Mouse (Mus musculus): ENCODE measurements around the gene Csrnp2. TPM values are rescaled to one million over a fixed set of nuclear protein-coding genes. Genes with fewer than 3 reads are reported as not detected.
A peak's percentile ranks its signal among the peaks of the same experiment; 100 is the strongest.
"Not testable (repeated sequence)": the region's sequence is repeated elsewhere in the genome, so short reads cannot be mapped to it uniquely, and the experiment has no call there.

The Csrnp2 gene
- total RNA-seq (2021), result 1 to 10 TPM; 2.8 to 5.0 TPM

DNA sequence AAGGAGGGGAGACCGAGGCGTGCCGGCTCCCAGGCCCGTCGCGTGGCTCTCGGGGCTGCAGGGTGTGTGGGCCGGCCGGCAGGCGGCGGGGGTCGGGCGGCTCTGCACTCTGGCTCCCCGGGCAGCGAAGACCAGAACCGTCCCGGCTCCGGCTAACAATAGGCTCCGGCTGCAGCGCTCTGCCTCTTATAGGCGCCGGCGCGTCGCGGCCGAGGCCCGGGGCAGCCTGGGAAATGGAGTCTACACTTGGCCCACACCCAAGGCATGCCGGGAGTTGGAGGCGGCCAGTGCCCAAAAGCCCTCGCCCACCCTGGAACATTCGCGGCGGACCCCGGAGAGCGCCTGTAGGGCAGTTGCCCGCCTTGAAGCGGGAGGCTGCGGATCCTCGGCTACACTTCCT is at the start of gene Csrnp2:
Csrnp2 (minus strand) TSS at position 387 of the 400 bp plus-strand sequence.
- intact Hi-C loops (cut with DNase I), result no loop called here
- DNase-seq, result peak; percentile 94 to 95

DNA sequence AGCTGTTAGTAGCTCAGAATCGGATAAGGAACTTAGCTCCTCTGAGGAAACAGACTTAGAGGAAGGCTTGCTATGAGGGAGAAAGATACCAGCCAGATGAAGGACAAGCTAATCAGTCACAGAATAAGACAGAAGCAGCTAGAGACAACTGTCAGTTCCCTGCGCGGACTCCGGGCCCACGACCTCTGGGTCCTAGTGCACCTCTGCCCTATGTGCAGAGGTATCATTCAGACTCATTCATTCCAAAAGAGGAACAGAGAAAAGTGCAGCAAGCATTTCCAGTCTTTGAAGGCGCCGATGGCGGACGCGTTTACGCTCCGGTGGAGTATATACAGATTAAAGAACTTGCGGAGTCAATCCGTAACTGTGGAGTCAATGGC is 48.4 kb upstream of the Csrnp2 start:
- DNase-seq; intact Hi-C loops (cut with DNase I): not testable (repeated sequence)

DNA sequence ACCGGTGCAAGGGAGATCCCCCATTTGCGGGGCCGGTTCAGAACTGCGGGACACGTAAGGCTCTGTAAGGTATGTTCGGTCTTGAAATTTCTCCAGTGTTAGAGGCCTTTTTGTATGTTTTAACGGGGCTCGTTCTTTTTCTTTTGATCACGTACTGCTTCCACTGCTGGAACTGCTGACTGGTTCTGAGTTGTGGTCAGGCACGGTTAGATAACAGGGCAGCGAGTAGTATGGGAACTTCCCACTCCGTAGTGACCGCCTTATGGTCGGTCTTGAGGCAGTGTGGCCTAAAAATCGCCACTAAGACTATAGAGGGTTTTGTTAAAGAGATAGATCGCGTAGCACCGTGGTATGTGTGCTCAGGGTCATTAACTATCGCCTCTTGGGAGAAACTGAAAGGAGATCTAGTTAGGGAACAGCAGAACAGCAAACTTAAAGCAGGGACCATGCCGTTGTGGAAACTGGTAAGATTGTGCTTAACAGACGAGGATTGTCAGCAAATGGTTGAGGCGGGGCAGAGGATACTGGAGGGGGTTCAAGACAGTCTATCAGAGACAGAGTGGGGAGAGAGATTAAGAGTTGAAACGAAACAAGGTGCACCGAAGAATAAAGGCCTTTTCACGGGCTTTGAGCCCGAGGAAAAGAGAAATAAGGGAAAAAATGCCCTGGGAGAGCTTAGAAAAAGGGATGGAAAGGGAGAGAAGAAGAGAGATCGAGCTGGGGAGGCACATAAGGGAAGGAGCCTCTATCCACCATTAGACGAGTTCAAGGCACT is 47.8 kb upstream of the Csrnp2 start:
- DNase-seq; intact Hi-C loops (cut with DNase I): not testable (repeated sequence)

DNA sequence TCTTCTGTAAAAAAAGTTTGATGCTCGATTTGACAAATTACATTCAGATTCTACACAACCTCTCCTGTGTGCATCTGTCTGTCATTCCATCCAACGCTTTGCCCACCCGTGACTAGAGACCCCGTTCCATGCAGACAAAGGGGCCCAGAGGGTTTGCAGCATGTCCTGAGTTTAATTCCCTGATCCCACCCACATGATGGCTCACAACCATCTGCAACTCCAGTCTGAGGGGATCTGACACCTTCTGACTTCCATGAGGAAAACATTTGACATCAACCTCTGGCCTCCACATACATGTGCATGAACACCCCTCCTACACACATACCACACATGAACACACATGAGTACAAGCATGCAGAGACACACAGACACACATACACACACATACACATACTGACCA is 46.1 kb upstream of the Csrnp2 start:
- intact Hi-C loops (cut with DNase I), result no loop called here
- DNase-seq, result no peak

DNA sequence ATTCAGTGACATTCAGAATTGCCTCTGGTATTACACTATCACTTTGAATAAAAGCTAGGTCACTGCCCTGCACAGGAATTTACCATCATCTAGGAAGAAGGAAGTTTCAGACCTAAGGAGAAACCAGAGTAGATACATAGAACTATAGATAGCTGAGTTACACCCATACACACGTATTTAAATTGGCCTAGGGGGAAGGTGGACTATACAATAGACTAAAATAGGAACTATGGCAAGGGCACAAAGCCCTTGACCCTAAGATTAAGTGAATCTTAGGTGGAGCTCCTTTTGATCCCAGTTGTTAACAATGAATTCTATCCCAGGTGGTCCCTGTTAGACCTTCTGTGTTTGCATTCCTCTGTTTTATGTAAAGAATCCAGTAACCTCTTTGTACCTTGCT is 45.7 kb upstream of the Csrnp2 start:
- intact Hi-C loops (cut with DNase I); DNase-seq: not testable (repeated sequence)

DNA sequence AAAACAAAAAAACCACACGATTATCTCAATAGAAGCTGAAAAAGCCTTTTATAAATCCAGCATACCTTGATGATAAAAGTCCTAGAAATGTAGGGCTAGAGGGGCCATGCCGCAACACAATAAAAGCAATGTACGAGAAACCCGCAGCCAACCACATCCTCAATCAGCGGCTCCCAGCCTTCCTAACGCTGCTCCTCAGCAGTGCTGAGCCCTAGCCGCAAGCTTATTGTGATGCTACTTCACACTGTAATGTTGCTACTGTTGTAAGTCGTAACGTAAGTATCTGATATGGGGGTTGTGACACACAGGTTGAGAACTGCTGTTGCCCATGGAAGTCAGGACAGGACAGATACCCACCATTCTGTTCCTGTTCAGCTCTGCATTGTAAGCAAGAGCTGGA is 44.1 kb upstream of the Csrnp2 start:
- no peak for DNase-seq
- intact Hi-C loops (cut with DNase I), result loop anchor here (2.0 kb wide), 1 partner anchor 143 kb away; no protein-coding TSS in a partner anchor

DNA sequence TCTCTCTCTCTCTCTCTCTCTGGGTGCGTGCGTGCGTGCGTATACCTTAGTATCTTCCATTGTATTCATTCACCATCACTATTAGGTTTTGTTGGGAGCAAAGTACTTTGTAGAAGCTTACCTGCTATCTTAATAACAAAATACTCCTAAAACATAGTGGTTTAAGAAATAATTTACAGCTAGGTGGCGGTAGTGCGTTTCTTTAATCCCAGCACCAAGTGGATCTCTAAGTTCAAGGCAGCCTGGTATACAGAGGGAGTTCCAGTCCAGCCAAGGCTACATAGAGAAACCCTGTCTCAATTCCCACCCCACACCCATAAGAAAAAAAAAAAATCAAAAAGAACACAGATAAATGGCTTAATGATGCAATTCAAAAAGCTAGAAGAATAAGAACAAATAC is 42.6 kb upstream of the Csrnp2 start:
- intact Hi-C loops (cut with DNase I), result loop anchor here (1.0 to 2.0 kb wide), 2 partner anchors 75 to 145 kb away; no protein-coding TSS in a partner anchor
- peak; percentile 45 to 55 for DNase-seq

DNA sequence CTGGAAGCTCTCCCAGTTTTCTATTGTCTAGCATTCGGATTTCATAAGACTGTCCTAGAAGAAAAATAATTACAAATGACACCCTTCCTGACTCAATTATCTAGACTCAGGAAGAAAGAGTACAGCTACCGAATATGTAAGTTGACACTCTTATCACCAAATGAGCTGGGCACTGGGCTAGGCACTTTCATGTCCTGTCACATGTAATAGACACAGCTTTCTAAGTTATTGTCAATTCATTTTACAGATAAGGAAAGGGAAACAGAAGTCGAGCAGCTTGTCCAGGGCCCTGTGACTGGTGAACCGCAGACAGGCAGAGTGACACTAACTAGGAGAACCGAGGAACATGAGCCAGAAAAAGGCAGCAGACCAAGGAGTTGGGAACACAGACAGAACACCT is 32.6 kb upstream of the Csrnp2 start:
- intact Hi-C loops (cut with DNase I), result no loop called here
- DNase-seq, result no peak

DNA sequence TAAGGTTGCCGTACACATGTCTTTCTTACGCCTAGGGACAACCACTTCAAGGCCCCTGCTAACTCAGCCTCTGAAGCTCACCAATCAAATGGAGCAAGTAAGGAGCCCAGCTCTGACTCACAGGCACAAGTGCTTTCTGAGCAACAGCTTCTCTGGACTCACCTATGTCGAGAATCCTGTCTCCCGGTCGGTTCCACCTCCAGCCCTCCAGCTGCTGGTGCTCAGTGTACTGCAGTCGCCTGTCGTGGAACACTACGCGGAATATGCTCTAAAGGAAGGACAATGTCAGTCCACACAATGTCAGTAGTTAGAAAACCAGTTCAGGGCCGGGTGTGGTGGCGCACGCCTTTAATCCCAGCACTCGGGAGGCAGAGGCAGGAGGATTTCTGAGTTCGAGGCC is 30.1 kb upstream of the Csrnp2 start:
- DNase-seq, result no peak
- intact Hi-C loops (cut with DNase I), result no loop called here

DNA sequence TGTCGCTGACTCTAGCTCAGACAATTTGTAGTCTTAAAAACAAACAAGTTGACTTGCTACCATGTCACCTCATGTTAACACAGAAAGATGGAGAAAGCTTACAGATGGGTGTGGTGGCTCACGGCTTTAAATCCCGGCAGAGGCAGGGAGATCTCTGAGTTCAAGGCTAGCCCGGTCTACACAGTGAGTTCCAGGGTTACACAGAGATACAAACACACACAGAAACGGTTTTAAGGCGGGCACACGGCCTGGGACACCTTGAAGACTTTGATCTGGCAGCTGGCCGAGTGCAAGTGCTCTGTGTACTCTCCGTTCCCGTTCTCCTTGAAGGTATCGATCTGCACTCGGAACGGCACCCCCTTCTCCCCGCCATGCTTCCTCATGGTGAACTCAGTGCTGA is 25.0 kb upstream of the Csrnp2 start:
- DNase-seq, result no peak
- intact Hi-C loops (cut with DNase I), result no loop called here

DNA sequence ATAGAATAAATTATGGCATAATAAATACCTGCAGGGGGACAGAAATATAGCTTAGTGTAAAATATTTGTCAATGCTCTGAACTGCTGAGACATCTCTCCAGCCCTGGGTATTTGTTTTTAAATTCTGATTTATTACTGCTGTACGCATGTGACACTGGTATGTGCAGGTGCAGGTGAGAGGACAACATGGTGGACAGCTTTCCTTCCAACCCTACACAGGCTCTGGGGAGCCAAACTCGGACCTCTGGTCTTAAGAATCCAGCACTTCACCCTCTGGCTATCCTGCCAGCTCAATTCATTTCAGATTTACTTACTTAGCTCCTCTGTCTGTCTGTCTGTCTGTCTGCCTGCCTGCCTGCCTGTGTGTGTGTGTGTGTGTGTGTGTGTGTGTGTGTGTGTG is 19.8 kb upstream of the Csrnp2 start:
- intact Hi-C loops (cut with DNase I), result no loop called here

DNA sequence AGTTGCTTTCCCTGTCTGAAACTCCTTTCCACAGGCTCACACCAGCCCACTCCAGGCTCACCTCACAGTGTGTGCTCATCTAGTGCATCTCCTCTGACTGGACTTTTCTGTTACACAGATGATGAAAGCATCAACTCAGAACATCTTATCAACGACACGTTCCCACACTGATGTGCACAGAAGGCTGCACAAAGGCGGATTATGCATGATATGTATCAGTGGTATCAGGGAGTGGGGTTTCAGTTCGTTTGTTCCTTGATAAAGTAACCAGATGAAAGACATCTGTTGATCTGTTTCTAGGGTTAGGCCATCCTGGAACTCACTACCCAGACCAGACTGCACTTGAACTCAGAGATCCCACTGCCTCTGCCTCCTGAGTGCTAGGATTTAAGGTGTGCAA is 18.1 kb upstream of the Csrnp2 start:
- intact Hi-C loops (cut with DNase I), result no loop called here
- DNase-seq, result no peak

More for the DNA sequence above, 19.8 kb upstream of the Csrnp2 start:
- no peak for DNase-seq

DNA sequence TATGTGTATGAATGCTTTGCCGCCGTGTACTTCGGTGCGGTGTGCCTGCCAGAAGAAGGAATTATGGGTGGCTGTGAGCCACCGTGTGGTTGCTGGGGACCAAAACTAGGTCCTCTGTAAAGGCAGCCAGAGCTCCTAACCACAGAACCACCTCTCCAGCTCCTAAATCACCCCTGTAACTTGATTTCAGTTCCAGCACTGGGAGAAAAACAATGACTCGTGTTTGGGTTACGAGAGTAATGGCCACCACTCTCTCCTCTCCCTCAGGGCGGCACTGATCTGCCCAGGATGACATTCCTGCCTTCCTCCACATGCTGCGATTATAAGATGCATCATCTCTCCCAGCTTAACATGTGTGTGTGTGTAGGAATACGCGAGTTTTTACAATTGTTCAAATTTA is 14.8 kb upstream of the Csrnp2 start:
- intact Hi-C loops (cut with DNase I), result no loop called here
- DNase-seq, result no peak

DNA sequence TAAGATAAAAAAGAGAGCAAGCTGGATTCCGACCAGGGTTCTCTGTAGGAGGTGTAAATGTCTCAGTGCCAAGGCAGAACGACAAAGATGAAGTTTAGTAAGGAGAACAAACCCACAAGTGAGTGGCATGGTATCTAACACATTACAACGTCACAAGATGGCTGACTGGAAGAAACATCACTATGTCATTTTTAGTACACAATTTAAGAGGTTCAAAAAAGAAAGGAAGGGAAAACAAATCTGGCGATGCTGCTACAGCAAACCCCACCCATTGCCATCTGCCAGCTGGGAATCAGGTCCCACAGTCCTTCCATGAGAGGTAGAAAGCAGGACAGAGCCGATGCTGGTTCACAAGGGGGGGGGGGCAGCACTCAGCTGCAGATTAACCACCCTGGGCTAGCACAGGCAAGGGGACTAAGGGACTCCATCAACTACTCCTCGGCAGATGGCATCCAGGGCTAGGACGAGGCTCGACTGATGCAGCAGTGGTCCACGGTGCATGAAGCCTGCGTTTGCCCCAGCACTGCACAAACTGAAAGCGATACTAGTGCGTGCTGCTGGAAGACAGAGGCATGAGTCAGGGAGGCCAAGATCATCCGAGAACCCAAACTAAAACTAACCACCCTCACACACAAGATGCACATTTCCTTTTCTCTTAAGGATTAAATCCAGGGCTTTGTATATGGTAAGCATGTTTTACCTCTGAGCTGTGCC is 13.3 kb upstream of the Csrnp2 start:
- intact Hi-C loops (cut with DNase I), result no loop called here

DNA sequence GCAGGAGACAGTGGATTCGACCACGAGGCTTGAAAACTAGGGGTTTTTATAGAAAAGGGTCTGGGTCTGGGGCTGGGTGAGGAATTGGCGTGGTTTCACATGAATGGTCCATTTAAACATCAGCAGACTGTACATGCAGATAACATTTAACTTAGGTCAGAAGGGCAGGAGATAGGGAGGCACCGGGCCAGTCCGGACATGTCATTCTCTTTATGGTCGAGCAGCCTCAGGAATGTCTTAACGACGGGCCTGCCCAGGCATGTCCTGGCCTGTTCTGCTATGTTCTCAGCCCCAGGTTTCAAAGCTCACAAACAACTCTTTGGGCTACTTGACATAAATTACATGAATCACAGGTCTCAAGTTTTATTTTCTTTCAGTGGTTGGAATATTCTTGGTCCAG is 4.2 kb upstream of the Csrnp2 start:
- DNase-seq; intact Hi-C loops (cut with DNase I): not testable (repeated sequence)

More for the DNA sequence above, 13.3 kb upstream of the Csrnp2 start:
- DNase-seq, result no peak

DNA sequence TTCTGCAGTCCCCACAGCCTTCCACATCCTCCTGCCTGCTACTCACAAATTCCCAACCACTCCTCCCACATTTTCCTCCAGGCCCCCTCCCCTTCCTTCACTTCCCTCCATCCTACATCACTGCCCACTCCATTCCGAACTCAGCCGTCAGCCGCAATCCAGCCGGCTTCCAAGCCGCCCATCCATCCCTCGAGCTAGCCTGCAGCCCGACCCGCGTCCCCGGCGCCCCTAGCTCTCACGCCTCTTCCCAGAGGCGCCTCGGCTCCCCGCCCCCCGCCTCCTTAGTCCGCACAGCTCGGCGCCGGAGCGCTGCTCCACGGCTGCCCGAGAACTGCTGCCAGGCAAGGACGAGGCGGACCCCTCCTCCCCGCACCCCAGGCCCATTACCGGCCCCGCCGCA is 641 bp downstream of the Csrnp2 start:
- intact Hi-C loops (cut with DNase I), result loop anchor here (1.0 kb wide), 1 partner anchor 25 kb away; the partner anchor contains the start of gene Letmd1
- DNase-seq, result peak in 1 of 2 experiments; percentile 60

DNA sequence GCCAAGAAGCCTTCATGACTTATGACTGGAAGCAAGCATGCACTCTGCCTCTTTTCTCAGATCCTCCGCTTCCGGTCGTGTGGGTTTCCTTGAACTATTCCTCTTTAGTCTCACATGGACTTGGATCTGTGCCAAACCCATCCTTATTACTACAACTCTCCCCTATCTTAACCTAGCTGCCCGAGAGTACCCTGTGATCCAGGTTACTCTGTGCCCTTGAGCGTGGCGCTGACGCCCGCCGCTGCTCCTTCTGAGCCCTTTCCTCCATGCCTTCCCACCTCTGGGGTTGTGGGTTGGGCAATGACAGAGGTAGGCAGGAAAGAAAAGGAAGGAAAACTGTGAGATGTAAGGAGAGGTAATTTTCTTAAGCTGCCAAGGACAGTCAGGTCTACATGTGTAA is 3.3 kb downstream of the Csrnp2 start:
- no peak for DNase-seq
- intact Hi-C loops (cut with DNase I), result no loop called here

DNA sequence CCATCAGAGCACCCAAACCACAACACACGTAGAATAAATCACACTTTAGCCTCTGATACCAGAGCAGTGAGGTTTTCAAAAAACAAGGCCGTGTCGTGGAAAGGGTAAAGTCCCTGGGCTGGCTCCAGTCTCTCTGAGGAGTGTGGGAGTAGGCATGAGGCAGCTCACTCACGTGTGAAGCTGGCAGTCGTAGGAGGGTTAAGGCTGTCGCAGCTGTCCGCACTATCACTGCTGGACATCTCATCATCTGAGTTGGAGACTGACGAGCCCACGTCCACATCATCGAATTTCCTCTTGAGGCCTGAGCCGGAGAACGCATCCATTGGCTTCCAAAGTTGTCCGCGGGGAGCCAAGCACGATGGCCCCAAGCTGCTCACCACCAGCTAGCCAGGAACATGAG is 6.0 kb downstream of the Csrnp2 start:
- intact Hi-C loops (cut with DNase I), result no loop called here
- DNase-seq, result peak in 1 of 2 experiments; percentile 21

DNA sequence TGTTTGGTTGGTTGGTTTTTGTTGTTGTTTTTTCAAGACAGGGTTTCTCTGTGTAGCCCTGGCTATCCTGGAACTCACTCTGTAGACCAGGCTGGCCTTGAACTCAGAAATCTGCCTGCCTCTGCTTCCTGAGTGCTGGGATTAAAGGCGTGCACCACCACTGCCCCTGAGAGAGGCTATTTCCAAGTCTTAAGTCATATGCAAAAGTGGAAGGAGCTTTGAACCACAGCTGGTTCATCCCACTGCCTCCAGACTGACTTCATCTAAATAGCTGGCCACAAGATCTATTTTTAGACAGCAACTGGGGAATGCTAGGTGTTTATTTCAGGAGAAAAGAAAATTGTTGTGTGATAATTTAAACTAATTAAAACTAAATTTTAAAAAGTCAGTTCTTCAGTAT is 7.0 kb downstream of the Csrnp2 start:
- intact Hi-C loops (cut with DNase I); DNase-seq: not testable (repeated sequence)

DNA sequence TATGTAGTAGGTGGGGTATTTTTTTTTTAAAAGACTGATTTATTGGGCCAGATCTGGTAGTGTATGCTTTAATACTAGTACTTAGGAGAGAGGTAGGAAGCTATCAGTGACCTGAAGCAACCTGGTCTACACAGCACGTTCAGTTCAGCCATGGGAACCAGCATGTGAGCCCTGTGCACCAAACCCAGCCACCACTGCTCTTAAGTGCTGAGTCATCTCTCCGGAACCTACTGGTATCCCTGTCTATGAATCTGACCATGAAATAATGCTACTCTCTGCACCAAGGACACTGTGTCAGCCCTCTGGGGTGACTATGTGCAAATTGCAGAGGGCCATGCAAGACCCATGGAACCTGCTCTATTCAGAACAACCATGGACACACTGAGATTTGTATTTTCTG is 8.2 kb downstream of the Csrnp2 start:
- DNase-seq, result no peak
- intact Hi-C loops (cut with DNase I), result no loop called here

DNA sequence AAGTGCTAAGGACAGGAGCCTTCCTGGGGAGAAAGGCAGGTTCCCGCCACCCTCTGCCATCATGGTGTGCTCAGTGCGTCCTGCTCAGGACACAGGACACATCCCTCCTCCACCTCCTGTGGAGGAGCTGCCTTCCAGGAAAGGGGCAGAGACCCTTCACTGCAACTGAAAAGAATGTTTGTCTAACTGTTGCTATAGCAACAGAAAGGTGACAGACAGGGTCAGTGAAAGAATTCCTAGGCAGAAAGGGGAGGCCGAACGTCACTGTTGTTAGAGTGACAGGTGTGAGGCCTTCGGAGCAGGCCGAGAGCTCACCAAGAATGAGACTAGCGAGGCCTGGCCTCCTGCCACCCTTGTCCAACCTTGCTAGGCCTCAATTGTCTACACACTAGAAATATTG is 8.8 kb downstream of the Csrnp2 start:
- intact Hi-C loops (cut with DNase I), result no loop called here

DNA sequence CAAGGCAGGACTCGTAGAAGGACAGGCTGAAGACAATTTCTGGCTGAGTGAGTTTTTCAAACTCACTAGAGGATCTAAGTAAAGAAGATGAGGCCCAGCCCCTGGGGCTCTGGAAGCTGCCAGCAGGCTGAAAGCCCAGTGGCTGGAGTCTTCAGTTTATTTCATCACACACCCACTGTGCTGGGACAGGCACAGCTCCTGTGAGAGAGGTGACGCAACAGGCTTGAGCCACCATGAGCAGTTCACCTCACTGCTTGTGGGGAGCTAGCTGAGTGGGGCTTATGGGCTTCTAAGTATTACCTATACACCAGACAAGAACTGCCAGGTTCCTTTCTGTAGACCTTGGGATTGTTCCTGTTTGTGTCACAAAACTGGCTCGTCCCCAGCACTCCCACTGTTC is 9.7 kb downstream of the Csrnp2 start:
- intact Hi-C loops (cut with DNase I), result no loop called here
- peak in 1 of 2 experiments; percentile 20 for DNase-seq

More for the DNA sequence above, 8.8 kb downstream of the Csrnp2 start:
- DNase-seq, result no peak
